ENCODE assay signal across 9 mouse cellular contexts in the genomic region with DNA sequence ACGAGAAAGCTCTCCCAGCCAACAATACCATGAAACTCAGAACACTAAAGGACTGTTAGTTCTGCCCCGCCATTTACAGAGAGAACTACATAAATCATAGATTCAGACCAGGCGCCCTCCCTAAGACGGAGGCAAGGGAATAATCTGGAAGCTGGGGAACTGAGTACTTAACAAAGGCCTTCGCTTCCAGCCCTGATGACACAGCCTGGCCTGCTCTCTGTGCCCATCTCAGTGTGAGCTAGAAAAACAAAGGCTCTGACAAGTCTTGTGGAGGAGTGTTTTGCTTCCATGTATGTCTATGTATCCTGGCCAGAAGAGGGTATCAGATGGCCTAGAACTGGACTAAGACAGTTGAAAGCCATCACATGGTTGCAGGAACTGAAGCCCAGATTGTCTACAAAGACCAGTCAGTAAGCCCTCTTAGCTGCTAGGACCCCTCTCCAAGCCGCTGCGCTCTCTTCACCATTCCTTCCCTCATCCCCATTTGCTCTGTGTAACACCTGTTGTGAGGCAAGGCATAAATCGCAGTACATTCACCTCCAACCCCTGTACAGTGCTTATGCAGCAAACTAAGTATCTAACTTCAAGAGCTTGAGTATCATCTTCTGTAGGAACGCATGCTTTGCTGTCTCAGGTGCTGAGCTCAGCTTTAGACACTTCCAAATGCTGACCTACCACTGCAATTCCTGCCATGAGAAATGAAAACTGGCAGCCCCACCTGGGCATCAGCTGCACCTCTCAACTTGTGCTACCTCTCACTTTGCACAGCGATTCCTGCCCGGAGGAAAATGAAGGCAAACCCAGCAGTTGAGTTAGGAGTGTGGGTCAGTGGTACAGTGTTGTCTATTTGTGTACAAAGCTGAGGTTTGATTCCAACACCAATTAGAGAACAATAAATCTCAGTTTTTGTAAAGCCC. TPM values are rescaled to one million over a fixed set of nuclear protein-coding genes. Genes with fewer than 3 reads are reported as not detected.
DNase-seq lines count a peak whose midpoint lies in the region; ATAC-seq and TF ChIP-seq lines count a peak whose summit lies in the region.
"Had no signal": no experiment of that assay in that cellular context is flagged by ENCODE, and none has a peak within 500 bp of the region (broad histone marks: within the 10 kb centered on the region; RNA-seq: fewer than 3 reads in every experiment).

No protein-coding gene starts in this region.

- H3K4me3 ChIP-seq in layer of hippocampus, adult 2 months, result no peak overlapping the region
- H3K4me3 ChIP-seq in heart, embryonic 16.5 days (ENCODE audit: low read length), result no peak overlapping the region
- no peak overlapping the region for H3K4me3 ChIP-seq in limb, embryonic 10.5 days

- peak overlapping the region; percentile 50 for H3K27ac ChIP-seq in layer of hippocampus, adult 2 months
- H3K27ac ChIP-seq in heart, embryonic 16.5 days (ENCODE audit: low read length), result peak overlapping the region; percentile 71
- H3K27ac ChIP-seq in limb, embryonic 10.5 days, result 0 out of 2 replicates have a peak overlapping the region, but pooled peaks have one; percentile 20

- WGBS in heart, embryonic 16.5 days, result 84% methylated on average over 11 of the region's 11 CpGs
- 88% methylated on average over 11 of the region's 11 CpGs for WGBS in limb, embryonic 10.5 days

- peaks cover 27% of the 10 kb centered on the region for H3K36me3 ChIP-seq in heart, embryonic 16.5 days (ENCODE audit: control insufficient read depth, insufficient read depth)
- peaks cover 65% of the 10 kb centered on the region for H3K36me3 ChIP-seq in limb, embryonic 10.5 days

- no peak for TF ChIP-seq CTCF in layer of hippocampus, adult 2 months (conservative IDR thresholded peaks at IDR 0.05)

- H3K9ac ChIP-seq in heart, embryonic 16.5 days (ENCODE audit: low read length), result 0 out of 2 replicates have a peak overlapping the region, but pooled peaks have one; percentile 17

- H3K9me3 ChIP-seq in heart, embryonic 16.5 days (replicated peaks; ENCODE audit: control insufficient read depth, low read length), result no peaks in the 10 kb centered on the region
- H3K9me3 ChIP-seq in limb, embryonic 10.5 days (replicated peaks), result no peaks in the 10 kb centered on the region

- no peak for ATAC-seq in heart, embryonic 16.5 days (replicated peaks; ENCODE audit: extremely low read depth, insufficient read depth, low FRiP score)

- H3K27me3 ChIP-seq in heart, embryonic 16.5 days (ENCODE audit: control insufficient read depth, insufficient read depth, low read length), result no peaks in the 10 kb centered on the region
- no peaks in the 10 kb centered on the region for H3K27me3 ChIP-seq in limb, embryonic 10.5 days (ENCODE audit: low read depth, poor library complexity, severe bottlenecking)

- H3K4me2 ChIP-seq in heart, embryonic 16.5 days (ENCODE audit: low read depth, low read length), result no peak overlapping the region

- H3K4me1 ChIP-seq in heart, embryonic 16.5 days (ENCODE audit: control insufficient read depth, insufficient read depth, low read length), result peaks cover 32% of the 10 kb centered on the region
- peaks cover 13% of the 10 kb centered on the region; the same call in 1 of the 2 replicates for H3K4me1 ChIP-seq in limb, embryonic 10.5 days

- no peak for DNase-seq in layer of hippocampus, adult 2 months (ENCODE audit: low spot score in 2 of 2)
- no peak for DNase-seq in layer of hippocampus, adult 9-10 months (ENCODE audit: low spot score)
- DNase-seq in limb, embryonic 10.5 days (ENCODE audit: low spot score), result no peak
- DNase-seq in skeletal muscle tissue, adult 2 months (ENCODE audit: low read depth, low spot score), result peak; percentile 79
- DNase-seq in adrenal gland, adult 2 months, result no peak
- no peak for DNase-seq in ovary, postnatal 36 days (ENCODE audit: low spot score)
- DNase-seq: cerebellum, postnatal 14 days; kidney, adult 9 months had no signal

RNA-seq across cellular contexts. Expression of gene Chd2, which starts 20.1 kb away (rescaled TPM):
- 10 to 100 TPM; 57.1 to 58.3 TPM for total RNA-seq in layer of hippocampus, adult 2 months (2021)
- 33.1 and 36.5 TPM in 2 replicates for polyA plus RNA-seq in heart, embryonic 16.5 days (2015; fragmentation: Nextera tagmentation; extraction: Ambion mirVana)
- 33.7 and 53.2 TPM in 2 replicates for polyA plus RNA-seq in limb, embryonic 10.5 days (2016; fragmentation: Nextera tagmentation; extraction: Ambion mirVana)
- total RNA-seq in adrenal gland, adult 2 months (2021), result 10 to 100 TPM; 28.3 to 45.9 TPM
- 11.1 and 12.9 TPM in 2 replicates for polyA plus RNA-seq in adrenal gland, adult 2 months (2012; rRNA removed)

Comparison
In these comparisons a context has a peak if more than half of its experiments do, and no peak if none do; other contexts are left out.
1. H3K27ac ChIP-seq: peak in every context shown above with its lines; median percentile 71 in heart, embryonic 16.5 days; 50 in layer of hippocampus, adult 2 months; 20 in limb, embryonic 10.5 days.